Mouse (Mus musculus) adrenal gland, adult 8-10 months (tissue): ENCODE data around the gene Abo. TPM values are rescaled to one million over a fixed set of nuclear protein-coding genes. Genes with fewer than 3 reads are reported as not detected.

Experiments used
- DNase-seq: peaks from one replicate; pipeline ENCODE4 v3.0.0; 2022
- total RNA-seq, 4 experiments: library from RNA; stranded (reverse); gene quantifications; 2 replicates each; pipeline ENCODE4 v1.2.4; 2022

Abo gene
- total RNA-seq, 4 experiments from 2014 or later = not detected

DNA sequence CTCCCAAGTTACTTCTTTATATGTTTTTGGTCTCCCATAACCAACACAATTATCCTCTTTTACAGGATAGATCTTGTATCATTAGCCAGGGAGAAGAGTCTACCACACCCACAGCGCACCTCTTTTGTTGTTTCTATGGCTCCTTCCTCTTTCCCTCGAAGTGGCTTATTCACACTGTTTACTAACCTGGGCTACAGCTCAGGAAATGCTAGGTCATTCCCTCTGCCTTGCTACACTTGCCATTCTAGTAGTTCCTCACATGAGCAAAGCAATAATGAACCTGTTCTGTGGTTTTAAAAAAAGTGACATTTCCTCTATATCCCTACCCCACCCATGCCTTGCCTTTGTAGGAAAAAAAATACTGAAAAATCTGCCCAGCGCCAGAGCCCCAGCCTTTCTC is 1.9 kb downstream of the Abo start:
- no peak for DNase-seq

DNA sequence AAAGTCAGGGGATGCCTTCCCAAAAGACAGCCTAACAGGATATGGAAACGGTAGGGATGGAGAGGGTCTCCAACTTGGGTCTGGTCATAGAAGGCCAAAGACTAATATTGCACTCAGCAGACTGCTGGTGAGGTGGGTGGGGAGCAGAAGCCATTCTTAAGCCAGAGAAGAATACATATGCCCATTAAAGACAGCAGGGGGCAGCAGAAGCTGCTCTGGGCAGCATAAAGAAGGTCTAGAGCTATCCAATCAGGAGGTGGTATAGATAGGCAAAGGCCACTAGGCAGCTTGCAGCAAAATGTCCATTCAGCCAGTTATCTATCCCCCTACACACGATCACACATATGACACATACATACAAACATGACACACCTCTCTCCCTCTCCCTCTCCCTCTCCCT is 17.1 kb downstream of the Abo start:
- no peak for DNase-seq

DNA sequence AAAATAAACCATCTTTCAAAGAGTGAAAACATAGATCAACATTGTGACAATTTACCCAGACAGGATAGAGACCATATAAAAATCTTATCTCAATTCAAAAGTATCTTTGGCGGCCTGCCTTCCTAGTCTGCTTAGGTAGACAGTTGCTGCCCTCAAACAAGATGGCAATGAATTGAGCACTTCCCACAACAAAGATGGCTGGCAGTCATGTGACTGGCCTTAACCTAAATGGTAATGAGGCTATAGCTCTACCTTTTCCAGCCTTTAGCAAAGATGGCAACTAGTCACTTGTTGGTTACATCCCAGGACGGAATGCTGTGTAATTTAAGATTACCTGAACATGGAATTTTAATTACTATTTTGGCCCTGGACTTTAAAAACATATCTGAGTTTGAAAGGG is 32.3 kb downstream of the Abo start:
- no peak for DNase-seq

DNA sequence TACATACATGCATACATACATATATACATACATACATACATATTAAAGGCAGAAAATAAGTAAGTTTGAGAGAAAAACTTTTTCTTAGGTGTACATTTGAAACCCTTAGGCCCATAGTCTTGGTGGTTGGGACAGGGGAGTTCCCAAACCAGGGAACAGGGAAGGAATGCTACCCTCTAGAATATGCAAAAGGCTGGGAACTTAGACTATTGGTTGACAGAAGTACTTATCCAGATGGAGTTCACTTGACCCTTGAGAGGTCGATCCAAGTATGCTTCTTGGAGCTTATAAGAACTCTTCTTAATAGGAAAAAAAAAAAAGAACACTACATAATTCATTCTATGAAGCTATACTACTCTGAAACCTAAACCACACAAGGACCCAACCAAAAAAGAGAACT is 36.7 kb downstream of the Abo start:
- no peak for DNase-seq

DNA sequence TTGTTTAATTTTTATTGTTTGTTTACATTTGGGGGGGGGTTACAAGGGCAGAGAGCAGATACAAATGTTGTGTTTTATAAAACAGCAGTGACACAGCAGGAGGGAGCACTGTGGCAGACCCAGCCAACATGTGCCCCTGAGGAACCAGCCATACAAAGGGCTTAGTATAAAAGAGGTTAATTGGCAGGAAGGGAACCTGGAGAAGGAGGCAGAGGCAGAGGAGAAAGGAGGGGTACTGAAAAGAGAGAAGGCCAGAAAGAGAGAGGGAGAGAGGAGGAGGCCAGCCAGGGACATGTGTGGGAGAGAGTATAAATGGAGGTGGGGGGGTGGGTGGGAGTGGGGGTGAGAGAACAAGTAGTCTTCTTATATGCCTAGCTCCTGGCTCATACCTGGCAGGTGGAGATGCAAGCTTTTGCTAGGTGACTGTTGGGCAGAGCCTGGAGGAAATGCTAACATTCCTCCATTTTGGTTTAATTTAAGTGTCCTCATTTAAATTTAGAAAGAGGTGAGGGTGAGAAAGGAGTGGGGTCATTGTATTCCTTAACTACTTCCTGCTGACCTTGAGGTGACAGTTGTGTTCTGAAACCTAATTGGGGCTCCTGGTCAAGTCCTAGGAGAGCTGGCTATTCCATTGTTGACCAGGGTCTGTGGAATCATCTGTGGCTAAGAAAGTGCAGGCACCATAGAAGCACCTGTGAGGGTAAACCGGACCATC is 37.4 kb downstream of the Abo start:
- no peak for DNase-seq

Other genes with a start within 250 kb of the Abo start
- 10 to 100 TPM in 2 of 4 experiments, 1 to 10 TPM in 2; 9.1 to 11.9 (median 10.4) TPM for gene Fam69b, start 236.5 kb downstream of the Abo start, total RNA-seq
- gene Lcn4, start 193.7 kb downstream of the Abo start, total RNA-seq = not detected
- gene Surf6, start 37.9 kb upstream of the Abo start, total RNA-seq = 10 to 100 TPM; 26.0 to 32.8 (median 28.9) TPM
- 10 to 100 TPM; 51.6 to 73.6 (median 62.4) TPM for gene Med22, start 45.7 kb upstream of the Abo start, total RNA-seq
- gene Rpl7a, start 45.8 kb upstream of the Abo start, total RNA-seq = 100 to 1,000 TPM; 424 to 496 (median 462) TPM
- gene Surf2, start 51.4 kb upstream of the Abo start, total RNA-seq = 10 to 100 TPM; 43.1 to 55.8 (median 52.2) TPM
- gene Surf1, start 51.6 kb upstream of the Abo start, total RNA-seq = 100 to 1,000 TPM; 128 to 137 (median 135) TPM
- 100 to 1,000 TPM; 161 to 218 (median 182) TPM for gene Surf4, start 68.9 kb upstream of the Abo start, total RNA-seq
- under 1 TPM in 2 of 4 experiments, not detected in 2; 0.75 to 0.77 TPM for gene Stkld1, start 69.1 kb upstream of the Abo start, total RNA-seq
- gene Rexo4, start 99.4 kb upstream of the Abo start, total RNA-seq = 10 to 100 TPM; 28.5 to 44.6 (median 37.5) TPM
- gene Adamts13, start 108.4 kb upstream of the Abo start, total RNA-seq = not detected
- gene Cacfd1, start 144.9 kb upstream of the Abo start, total RNA-seq = 10 to 100 TPM; 64.5 to 73.5 (median 66.9) TPM
- 1 to 10 TPM in 2 of 4 experiments, under 1 TPM in 2; 0.87 to 1.2 (median 1.0) TPM for gene Slc2a6, start 163.0 kb upstream of the Abo start, total RNA-seq
- under 1 TPM in 1 of 4 experiments, not detected in 3; 0.20 TPM for gene Mymk, start 207.2 kb upstream of the Abo start, total RNA-seq
- 10 to 100 TPM; 14.3 to 24.8 (median 19.3) TPM for gene Adamtsl2, start 214.4 kb upstream of the Abo start, total RNA-seq